Mouse (Mus musculus) lung, embryonic 16.5 days (tissue): ENCODE results near the gene Nme7. TPM values are rescaled to one million over a fixed set of nuclear protein-coding genes. Genes with fewer than 3 reads are reported as not detected.

Experiments
- ATAC-seq: fragments of 200-750 bp; cut with Nextera tagmentation; 2 replicates; pipeline ENCODE4 v1.8.0; 2017; ENCODE audit warnings: low read depth, mild to moderate bottlenecking, moderate library complexity
- H3K27ac ChIP-seq: fragments of 300-500 bp; sonication (generic); 2 replicates; pipeline ENCODE4 v1.5.1; 2014; ENCODE audit warnings: mild to moderate bottlenecking, control low read depth, low read length
- H3K27me3 ChIP-seq: fragments of 300-500 bp; sonication (generic); 2 replicates; pipeline ENCODE4 v1.6.1; 2014; ENCODE audit warnings: low read depth, low read length, mixed read lengths; ENCODE audit not compliant: control insufficient read depth, insufficient read depth
- H3K36me3 ChIP-seq: fragments of 300-500 bp; sonication (generic); 2 replicates; pipeline ENCODE4 v1.6.1; 2014; ENCODE audit warnings: low read length; ENCODE audit not compliant: control insufficient read depth, insufficient read depth
- H3K4me1 ChIP-seq: fragments of 300-500 bp; sonication (generic); replicated peaks from 2 replicates; pipeline ENCODE4 v1.6.1; 2014; ENCODE audit warnings: low read length, mixed read lengths; ENCODE audit not compliant: control insufficient read depth, insufficient read depth
- H3K4me2 ChIP-seq: fragments of 300-500 bp; sonication (generic); 2 replicates; pipeline ENCODE4 v1.6.1; 2014; ENCODE audit warnings: low read depth, low read length, control low read depth
- H3K4me3 ChIP-seq: fragments of 300-500 bp; sonication (generic); 2 replicates; pipeline ENCODE4 v1.5.1; 2014; ENCODE audit warnings: mild to moderate bottlenecking, low read length, control low read depth
- H3K9ac ChIP-seq: fragments of 300-500 bp; sonication (generic); 2 replicates; pipeline ENCODE4 v1.6.1; 2014; ENCODE audit warnings: low read length, control low read depth
- H3K9me3 ChIP-seq: fragments of 300-500 bp; sonication (generic); 2 replicates; pipeline ENCODE4 v1.6.1; 2016; ENCODE audit warnings: low read length; ENCODE audit not compliant: control insufficient read depth
- WGBS: fragments of 180-500 bp; shearing (Covaris S2); extraction: QIAGEN DNeasy Blood & Tissue Kit; methylation state at CpG from one replicate; pipeline ENCODE4 v1.1.7; 2014; 5-methylcytosine and 5-hydroxymethylcytosine counted together
- polyA plus RNA-seq: library from polyadenylated mRNA; unstranded; fragments of >200 nt; fragmentation: Nextera tagmentation; extraction: Ambion mirVana; gene quantifications from 2 replicates; pipeline ENCODE4 v1.2.1, GENCODE M21; 2015

The Nme7 gene
- polyA plus RNA-seq, 1 experiment from 2014 or later: 45.0 TPM

GRCm38 (mm10) chr1:164459127-164459905 lies 155.4 kb downstream of the Nme7 start:
- Histone ChIP-seq H3K27me3 (peaks cover 35% of the 10 kb centered on the region), H3K36me3 (no peaks in the 10 kb centered on the region), H3K4me1 (peaks cover 13% of the 10 kb centered on the region; the same call in 1 of the 2 replicates), H3K9me3 (no peaks in the 10 kb centered on the region), H3K4me3 (peak overlapping the region; percentile 74), H3K4me2 (peak overlapping the region; percentile 86), H3K27ac (peak overlapping the region; percentile 88), H3K9ac (peak overlapping the region; percentile 7)
- 47% methylated on average over 12 of the region's 12 CpGs for WGBS
- ATAC-seq: no peak

- Histone ChIP-seq H3K4me1 (peaks cover 13% of the 10 kb centered on the region; the same call in 1 of the 2 replicates), H3K9me3 (no peaks in the 10 kb centered on the region), H3K9ac (no peak overlapping the region), H3K36me3 (no peaks in the 10 kb centered on the region), H3K27me3 (peaks cover 30% of the 10 kb centered on the region), H3K27ac (peak overlapping the region; percentile 31), H3K4me3 (no peak overlapping the region), H3K4me2 (0 out of 2 replicates have a peak overlapping the region, but pooled peaks have one; percentile 19)
- 50% methylated on average over 13 of the region's 13 CpGs for WGBS
- ATAC-seq: peak; percentile 8; the same call in 1 of the 2 replicates
These were observed 157.2 kb downstream of the Nme7 start for GRCm38 (mm10) chr1:164460921-164461697.

- peak overlapping the region; percentile 19; the same call in 1 of the 2 replicates for H3K4me2 ChIP-seq
- H3K4me1 ChIP-seq: peaks cover 13% of the 10 kb centered on the region; the same call in 1 of the 2 replicates
- peaks cover 26% of the 10 kb centered on the region for H3K27me3 ChIP-seq
- no peak overlapping the region for H3K9ac ChIP-seq
- no peak overlapping the region for H3K27ac ChIP-seq
- WGBS: 27% methylated on average over 10 of the region's 10 CpGs
- no peaks in the 10 kb centered on the region for H3K36me3 ChIP-seq
- H3K9me3 ChIP-seq: no peaks in the 10 kb centered on the region
- no peak for ATAC-seq
- no peak overlapping the region for H3K4me3 ChIP-seq
These were observed 157.8 kb downstream of the Nme7 start for GRCm38 (mm10) chr1:164461726-164462125.

GRCm38 (mm10) chr1:164467406-164467805 lies 163.5 kb downstream of the Nme7 start:
- H3K27ac ChIP-seq: no peak overlapping the region
- no peaks in the 10 kb centered on the region for H3K4me1 ChIP-seq
- no peak overlapping the region for H3K4me2 ChIP-seq

GRCm38 (mm10) chr1:164468329-164468728 lies 164.4 kb downstream of the Nme7 start:
- 71% methylated on average over 8 of the region's 8 CpGs for WGBS
- no peak overlapping the region for H3K4me3 ChIP-seq
- no peaks in the 10 kb centered on the region for H3K9me3 ChIP-seq
- no peaks in the 10 kb centered on the region for H3K27me3 ChIP-seq
- H3K9ac ChIP-seq: no peak overlapping the region
- no peaks in the 10 kb centered on the region for H3K4me1 ChIP-seq
- no peak overlapping the region for H3K4me2 ChIP-seq
- no peak overlapping the region for H3K27ac ChIP-seq
- ATAC-seq: no peak
- H3K36me3 ChIP-seq: no peaks in the 10 kb centered on the region

More at GRCm38 (mm10) chr1:164467406-164467805, 163.5 kb downstream of the Nme7 start:
- Histone ChIP-seq H3K27me3 (no peaks in the 10 kb centered on the region), H3K9me3 (no peaks in the 10 kb centered on the region), H3K36me3 (no peaks in the 10 kb centered on the region), H3K4me3 (no peak overlapping the region), H3K9ac (no peak overlapping the region)
- WGBS: 82% methylated on average over 10 of the region's 10 CpGs
- no peak for ATAC-seq

- Histone ChIP-seq H3K4me2 (no peak overlapping the region), H3K9ac (no peak overlapping the region), H3K4me3 (no peak overlapping the region), H3K27ac (no peak overlapping the region), H3K4me1 (no peaks in the 10 kb centered on the region), H3K36me3 (no peaks in the 10 kb centered on the region), H3K9me3 (no peaks in the 10 kb centered on the region), H3K27me3 (no peaks in the 10 kb centered on the region)
- WGBS: 60% methylated on average over 6 of the region's 6 CpGs
- no peak for ATAC-seq
These were observed 167.1 kb downstream of the Nme7 start for GRCm38 (mm10) chr1:164470985-164471384.

- Histone ChIP-seq H3K36me3 (no peaks in the 10 kb centered on the region), H3K4me1 (no peaks in the 10 kb centered on the region), H3K27ac (no peak overlapping the region), H3K4me2 (no peak overlapping the region), H3K9me3 (no peaks in the 10 kb centered on the region), H3K9ac (no peak overlapping the region), H3K27me3 (no peaks in the 10 kb centered on the region), H3K4me3 (no peak overlapping the region)
- 88% methylated on average over 5 of the region's 5 CpGs for WGBS
- no peak for ATAC-seq
These were observed 167.7 kb downstream of the Nme7 start for GRCm38 (mm10) chr1:164471632-164472031.

GRCm38 (mm10) chr1:164473398-164473797 lies 169.5 kb downstream of the Nme7 start:
- Histone ChIP-seq H3K27me3 (no peaks in the 10 kb centered on the region), H3K27ac (no peak overlapping the region)
- 79% methylated on average over 7 of the region's 7 CpGs for WGBS

GRCm38 (mm10) chr1:164474310-164474709 lies 170.4 kb downstream of the Nme7 start:
- no peak for ATAC-seq
- no peaks in the 10 kb centered on the region for H3K4me1 ChIP-seq
- H3K27me3 ChIP-seq: no peaks in the 10 kb centered on the region
- WGBS: 51% methylated on average over 6 of the region's 6 CpGs
- H3K4me2 ChIP-seq: no peak overlapping the region
- H3K27ac ChIP-seq: no peak overlapping the region
- no peaks in the 10 kb centered on the region for H3K9me3 ChIP-seq
- H3K9ac ChIP-seq: no peak overlapping the region
- no peak overlapping the region for H3K4me3 ChIP-seq
- H3K36me3 ChIP-seq: no peaks in the 10 kb centered on the region

More at GRCm38 (mm10) chr1:164473398-164473797, 169.5 kb downstream of the Nme7 start:
- Histone ChIP-seq H3K9ac (no peak overlapping the region), H3K36me3 (no peaks in the 10 kb centered on the region), H3K4me1 (no peaks in the 10 kb centered on the region), H3K9me3 (no peaks in the 10 kb centered on the region), H3K4me2 (no peak overlapping the region), H3K4me3 (no peak overlapping the region)
- no peak for ATAC-seq
